Mouse (Mus musculus) adrenal gland, postnatal 4 days (tissue): Measurements from ENCODE around the gene March4. TPM values are rescaled to one million over a fixed set of nuclear protein-coding genes. Genes with fewer than 3 reads are reported as not detected.

Experiments
- DNase-seq, 2 experiments: peaks; one replicate each; pipeline ENCODE4 v3.0.0; 2021 to 2022; ENCODE audit warnings: low spot score in 2 of 2, mixed read lengths in 2 of 2
- long read RNA-seq, 2 experiments: library from polyadenylated mRNA; stranded (forward); transcript quantifications; one replicate each; pipeline ENCODE4 v2.0.0; 2021
- total RNA-seq, 2 experiments: library from RNA; stranded (reverse); gene quantifications; 2 replicates each; pipeline ENCODE4 v1.2.3; 2021

March4 gene
- total RNA-seq: 1 to 10 TPM; 2.3 to 3.5 TPM
- long read RNA-seq, experiment 1, partial matches to known transcripts: 0 of 1 reads
- long read RNA-seq, experiment 1, other reads (novel, unspliced or antisense): 1 of 1 reads
- long read RNA-seq, experiment 2, full-length matches to known transcripts: 3 of 4 reads
- long read RNA-seq, experiment 2, partial matches to known transcripts: 1 of 4 reads
- long read RNA-seq, experiment 2, other reads (novel, unspliced or antisense): 0 of 4 reads

DNA sequence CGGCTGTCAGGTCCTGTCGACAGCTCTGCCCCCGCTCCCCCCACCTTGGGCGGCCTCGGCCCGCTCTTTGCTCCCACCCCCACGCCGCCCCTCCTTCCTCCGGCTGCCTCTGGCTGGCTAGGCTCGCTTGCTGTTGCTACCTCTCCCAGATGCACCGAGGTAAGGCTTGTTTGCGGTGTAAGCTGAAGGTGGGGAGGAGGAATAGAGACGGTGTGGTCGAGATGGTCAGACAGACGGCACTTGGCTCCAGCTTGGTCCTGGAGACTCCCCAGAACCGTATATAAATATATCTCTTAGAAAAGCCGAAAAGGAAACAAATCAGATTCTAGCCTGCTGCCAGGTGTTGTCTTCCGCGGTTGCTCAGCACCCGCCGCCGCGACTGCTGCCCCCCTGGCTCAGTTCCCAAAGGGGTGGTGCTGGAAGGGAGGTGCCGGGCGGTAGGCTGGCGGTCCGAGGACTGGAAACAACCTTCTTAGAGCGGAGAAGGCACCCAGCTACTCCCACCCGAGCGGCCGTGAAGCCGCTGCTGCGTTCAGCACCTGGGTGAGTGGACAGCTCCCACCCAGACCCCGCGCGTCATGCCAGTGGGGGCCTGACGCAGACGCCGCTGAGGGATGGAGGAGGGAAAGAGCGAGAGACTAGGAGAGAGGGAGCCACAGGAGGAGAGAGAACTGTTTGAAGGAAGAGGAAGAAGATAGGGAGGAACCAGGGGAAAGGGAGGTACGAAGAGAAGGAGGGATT lies at the start of gene March4:
TSS of gene March4 (minus strand) at position 320 of the 741 bp plus-strand sequence.
- peak; percentile 47 to 51 for DNase-seq

DNA sequence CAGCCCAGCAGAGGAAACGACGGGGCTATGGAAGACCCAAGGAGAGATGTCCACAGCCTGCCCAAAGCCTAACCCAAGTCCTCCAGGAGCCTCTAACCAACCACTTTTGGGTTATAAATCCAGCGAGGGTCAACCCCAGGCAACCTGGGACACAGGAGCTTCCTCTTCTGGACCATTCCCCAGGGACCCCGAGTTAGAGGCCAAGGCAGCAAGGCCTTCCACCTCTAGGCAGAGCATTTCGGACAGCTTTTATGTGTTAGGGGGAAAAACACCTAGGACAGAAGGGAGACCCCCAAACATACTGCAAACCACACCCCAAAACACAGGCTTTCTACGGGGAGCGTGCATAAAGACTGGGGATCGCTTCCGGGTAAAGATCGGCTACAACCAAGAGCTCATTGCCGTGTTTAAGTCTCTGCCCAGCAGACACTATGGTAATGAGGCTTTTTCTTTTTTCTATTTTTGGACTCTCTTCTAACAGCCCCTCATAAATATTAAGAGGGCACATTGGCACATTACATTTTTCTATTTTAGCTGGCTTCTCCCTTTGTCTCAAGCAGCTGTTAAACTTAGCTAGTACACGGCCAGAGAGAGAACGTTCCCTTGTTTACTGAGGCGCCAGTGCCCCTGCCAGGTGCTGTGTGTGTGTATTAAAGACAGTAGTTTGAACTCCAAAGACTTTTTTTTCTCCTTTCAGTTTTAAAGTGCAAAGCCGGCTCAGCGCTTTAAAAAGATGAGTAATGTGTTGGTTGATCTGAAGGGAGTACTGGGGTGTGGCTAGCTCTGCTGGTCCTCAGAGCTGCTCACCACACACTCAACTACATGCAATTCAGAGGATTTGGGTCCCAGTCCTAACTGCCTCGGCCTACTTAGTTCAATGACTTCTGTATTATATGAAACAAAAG lies 49.5 kb upstream of the March4 start:
- DNase-seq: no peak

DNA sequence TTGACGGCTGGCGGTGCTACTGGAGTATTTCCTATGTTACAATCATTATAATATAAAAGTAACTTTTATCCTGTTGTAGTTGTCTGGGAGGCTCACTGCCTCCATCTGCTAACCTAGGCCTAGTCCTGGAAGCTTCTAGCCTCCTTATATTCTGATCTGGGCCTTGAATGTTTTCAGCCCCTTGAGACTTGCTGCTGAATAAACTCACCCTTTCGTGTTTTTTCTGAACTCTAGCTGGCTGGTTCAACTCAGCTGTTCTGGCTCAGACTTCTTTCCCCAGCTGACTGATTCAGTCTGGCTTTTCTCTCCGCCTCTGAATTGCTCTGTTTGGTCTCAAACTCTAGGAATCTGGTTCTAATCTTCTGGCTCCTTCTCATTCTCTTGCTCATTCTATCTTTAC lies 47.2 kb upstream of the March4 start:
- DNase-seq: no peak

DNA sequence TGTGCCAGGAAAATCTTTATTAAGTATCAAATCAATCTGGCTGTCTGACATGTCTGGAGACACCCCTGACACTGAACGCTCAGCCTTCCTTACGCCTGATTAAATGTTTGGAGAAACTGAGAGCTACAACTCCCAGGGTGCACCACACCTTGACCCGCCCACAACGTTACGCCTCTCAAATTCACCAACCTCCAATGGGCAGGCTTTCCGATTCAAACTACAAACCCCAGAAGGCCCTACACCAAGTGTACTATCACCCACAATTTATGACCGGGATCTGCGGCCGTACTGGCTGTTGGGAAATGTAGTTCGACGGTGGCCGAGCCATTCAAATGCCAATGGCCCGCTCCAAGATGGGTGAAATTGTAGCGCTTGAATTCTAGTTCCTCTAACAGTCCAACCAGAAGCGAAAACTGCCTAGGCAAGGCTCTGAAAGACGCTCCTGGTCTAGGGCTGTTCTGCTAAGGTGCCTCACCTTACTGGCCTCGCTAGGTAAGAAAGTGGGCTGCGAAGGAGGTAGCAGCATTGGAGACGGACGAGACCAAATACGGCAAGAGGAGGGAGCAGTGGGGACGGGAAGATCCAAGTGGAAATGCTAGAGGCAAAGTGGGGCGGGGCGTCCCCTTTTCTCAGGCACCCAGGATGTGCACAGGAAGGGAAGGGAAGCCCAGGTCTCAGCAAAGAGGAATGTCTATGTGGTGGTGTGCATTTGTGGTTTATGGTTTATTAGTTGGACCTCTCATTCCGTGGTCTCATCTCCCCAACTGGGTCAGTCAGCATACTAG lies 46.4 kb upstream of the March4 start, which contains the start of gene Smarcal1:
TSS of gene Smarcal1 (plus strand) at position 305 of the 785 bp plus-strand sequence.
- peak; percentile 54 to 82 for DNase-seq

DNA sequence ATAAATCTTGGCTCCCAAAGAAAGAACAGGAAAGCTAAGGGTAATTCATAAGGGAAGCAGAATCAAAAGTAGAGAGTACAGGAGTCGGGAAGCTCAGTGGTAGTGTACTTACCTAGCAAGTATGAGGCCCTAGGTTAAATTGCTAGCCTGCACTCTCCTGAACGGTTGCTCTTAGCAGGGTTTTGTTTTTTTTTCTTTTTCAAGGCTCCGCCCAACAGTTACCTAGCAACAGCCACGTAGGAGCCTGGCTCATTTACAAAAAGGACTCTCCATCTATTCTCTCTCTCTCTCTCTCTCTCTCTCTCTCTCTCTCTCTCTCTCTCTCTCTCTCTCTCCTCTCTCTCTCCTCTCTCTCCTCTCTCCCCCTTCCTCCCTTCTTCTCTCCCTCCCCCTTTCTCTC lies 42.1 kb upstream of the March4 start:
- no peak for DNase-seq

DNA sequence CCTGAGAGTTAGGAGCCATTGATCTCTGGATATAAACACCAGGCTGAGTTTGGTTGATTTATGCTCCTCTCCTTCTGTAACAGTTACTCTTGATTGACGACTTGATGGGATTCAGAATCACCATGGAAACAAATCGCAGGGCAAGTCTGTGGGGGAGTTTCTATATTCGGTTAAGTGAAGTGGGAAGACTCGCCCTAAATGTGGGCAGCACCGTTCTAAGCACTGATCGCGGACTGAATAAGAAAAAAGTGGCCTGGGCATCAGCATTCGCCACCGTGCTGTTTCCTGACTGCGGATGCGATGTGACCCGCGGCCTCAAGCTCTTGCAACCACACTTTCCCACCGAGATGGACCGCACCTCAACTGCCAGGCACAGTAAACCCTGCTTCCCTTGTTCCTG lies 41.6 kb upstream of the March4 start:
- no peak for DNase-seq

DNA sequence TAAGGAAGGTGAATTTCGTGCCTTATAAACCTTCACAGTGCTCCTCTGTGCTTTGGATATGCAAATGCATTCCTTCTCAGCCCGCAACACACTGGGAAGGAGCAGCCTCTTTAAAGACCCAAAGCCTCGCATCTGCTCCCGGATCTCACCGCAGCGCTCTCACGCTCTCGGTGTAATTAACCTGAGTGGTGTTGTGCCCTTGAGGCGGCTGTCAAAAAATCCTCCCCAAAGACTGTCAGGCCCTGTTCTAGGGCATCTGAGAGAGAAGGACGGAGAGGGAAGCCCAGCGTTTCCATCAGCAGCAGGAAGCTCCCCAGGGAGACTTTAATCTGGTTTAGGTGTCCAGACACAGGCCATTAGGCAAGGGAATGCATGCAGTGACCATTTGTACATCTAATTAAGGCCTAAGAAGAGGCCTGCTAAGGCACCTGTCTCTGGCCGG lies 40.8 kb upstream of the March4 start:
- DNase-seq: no peak

DNA sequence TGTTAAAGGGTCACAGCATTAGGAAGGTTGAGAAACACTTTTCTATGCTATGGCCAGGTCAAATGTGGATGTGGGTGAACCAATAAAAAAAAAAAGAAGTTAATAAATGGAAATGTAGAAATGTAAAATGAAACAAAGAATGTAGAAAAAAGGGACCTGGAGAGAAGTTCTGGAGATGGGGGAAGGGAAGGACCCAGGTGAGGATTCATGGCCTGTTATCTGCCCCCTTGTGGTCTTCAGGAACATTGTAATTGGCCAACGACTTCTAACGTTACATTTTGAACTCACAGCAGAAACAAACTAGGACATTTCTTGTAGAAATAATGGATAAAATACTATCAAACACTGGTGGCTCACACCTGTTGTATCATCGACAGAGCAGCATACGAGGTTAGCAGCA lies 38.4 kb upstream of the March4 start:
- no peak for DNase-seq

DNA sequence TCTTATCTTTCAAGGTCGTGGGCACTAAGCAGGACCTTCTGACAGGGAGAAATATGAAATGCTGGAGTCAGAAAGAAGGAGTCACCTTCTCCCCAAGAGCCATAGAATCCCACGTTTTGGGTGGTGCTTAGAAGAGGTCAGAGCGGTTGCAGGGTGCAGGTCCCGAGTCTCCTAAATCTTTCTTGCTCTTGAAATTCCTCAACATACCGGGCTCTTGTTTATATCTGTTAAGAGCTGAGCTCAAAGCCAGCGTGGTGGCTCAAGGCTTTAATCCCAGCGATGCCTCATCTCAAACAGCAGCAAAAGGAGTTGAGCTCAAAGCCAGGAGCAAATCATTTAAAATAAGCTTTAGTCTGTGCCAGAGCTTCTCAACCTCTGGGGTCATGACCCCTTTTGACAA lies 37.9 kb upstream of the March4 start:
- DNase-seq: no peak

DNA sequence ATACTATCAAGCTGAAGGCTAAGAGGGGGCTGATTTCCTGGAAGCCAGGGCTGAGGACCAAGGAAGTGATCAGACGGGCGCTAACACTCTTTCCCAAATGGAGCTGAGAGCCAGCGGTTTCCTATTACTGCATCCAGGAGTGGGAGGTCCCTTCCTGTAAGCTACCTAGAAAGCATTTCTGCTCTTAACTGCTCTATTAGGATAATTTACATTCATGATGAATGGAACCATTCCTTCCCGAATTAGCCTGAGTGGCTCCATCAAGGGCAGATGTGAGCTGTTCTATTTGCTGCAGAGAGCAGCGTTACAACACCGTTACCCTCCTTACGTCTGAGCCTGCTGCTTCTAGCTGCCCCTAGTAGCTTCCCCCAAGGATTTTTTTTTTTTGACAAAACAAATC lies 37.3 kb upstream of the March4 start:
- DNase-seq: no peak

DNA sequence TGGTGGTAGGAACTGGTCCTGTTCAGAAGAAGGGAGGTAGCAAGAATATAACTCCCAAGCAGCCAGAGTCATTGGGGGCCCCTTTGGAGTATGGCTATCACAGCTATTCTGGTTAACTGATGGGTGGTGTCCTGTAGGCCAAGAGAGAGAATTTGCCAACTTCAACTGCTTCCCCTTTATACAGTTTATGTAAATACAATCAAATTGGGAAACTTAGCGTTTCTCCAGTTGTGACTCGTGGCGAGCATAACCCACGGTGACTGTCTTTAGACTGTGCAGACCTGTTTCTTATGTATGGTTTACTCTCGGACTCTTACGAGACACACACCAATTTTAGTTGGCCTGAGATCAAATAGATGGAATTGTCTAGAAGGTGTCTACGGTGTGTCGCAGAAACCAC lies 32.0 kb upstream of the March4 start:
- DNase-seq: no peak

DNA sequence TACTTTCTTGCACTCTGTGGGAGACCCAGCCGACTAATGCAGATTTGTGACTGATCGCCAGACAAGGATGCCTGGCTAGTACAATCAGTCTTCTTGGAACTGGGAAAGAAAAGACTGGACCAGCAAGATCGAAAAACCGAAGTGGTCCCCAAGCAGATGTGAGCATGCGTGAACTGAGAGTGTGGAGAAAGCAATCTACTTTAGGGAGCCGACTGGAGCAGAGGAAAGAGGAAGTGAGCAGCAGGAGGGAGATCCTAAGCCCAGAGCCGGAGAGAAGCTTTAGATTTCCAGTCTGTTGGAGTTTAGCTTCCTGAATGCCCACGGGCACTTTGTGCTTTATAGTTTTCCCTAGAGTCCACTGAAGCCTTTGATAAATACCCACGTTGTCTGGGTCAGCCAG lies 30.3 kb upstream of the March4 start:
- no peak for DNase-seq

DNA sequence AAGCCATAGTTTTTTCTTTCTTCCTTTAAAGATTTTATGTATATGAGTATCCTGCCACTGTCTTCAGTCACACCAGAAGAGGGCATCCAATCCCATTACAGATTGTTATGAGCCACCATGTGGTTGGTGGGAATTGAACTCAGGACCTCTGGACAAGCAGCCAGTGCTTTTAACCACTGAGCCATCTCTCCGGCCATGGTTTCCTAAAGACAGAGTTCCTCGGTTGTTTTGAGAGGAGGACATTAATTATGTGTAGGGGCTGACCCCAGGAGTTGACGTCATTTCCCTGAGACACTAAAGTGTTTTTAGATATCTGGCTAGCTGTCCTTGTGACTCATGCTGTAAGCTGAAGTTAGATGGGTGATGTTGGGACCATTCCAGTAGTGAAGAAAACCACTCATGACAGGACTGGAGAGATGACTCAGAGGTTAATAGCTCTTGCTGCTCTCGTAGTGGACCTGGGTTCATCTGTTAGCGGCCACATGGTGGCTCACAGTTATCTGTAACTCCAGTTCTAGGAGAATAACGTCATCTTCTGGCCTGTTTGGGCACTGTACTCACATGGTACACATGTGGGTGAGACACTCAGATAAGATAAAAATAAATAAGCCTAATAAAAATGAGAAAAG lies 27.7 kb upstream of the March4 start:
- DNase-seq: no peak

DNA sequence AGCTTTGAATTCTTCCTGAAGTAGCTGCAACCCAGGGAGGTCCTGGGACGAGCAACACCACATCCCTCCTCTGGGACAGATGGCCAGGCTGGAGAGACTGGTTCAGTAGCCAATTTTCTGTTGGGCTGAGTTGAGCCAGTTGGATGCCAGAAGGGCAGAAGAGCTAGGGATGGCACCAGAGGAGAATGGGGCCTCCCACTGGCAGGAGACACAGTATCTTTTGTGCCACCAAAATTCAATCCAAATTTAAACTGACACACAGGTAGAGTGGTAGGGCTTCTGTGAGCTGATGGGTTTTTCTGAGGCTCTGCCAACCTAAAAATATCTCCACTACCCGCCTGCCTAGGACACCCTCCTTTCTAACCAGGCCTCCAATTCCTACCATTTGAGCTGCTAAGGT lies 21.9 kb upstream of the March4 start:
- no peak for DNase-seq

DNA sequence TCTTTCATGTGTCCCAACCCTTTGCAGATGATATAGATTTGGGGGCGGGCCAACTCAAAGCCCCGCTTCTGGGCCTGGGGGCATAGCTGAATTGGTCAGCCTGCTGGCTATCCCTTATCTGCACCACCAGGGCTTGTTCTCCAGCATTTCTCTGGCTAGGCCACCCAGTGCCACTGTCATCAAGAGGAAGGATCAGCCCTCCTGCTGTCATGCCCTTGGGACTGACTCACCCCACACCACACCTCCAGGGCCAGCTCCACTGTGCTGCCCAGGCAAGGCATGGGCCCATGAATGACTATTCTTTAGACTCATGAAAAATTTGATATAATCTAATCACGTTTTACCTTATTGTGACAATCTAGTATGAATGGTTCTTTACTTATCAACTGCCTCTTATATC lies 19.7 kb upstream of the March4 start:
- no peak for DNase-seq

DNA sequence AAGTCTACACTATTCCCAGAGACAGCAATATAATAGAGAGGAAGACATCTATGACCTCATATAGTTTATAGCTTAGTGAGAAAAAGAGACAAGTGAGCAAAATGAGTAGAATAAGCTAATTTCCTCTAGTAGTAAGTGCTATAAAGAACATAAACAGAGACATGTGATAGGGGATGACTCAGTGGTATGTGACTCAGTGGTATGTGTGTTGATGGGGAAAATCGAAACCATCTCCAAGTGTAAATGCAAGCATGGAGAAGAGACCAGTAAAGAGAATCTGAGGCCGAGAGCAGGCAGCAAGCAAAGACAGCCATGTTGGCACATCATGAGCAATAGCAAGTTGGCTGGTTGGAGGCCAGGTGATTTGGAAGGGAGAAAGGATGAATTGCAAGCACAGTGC lies 13.6 kb upstream of the March4 start:
- no peak for DNase-seq

DNA sequence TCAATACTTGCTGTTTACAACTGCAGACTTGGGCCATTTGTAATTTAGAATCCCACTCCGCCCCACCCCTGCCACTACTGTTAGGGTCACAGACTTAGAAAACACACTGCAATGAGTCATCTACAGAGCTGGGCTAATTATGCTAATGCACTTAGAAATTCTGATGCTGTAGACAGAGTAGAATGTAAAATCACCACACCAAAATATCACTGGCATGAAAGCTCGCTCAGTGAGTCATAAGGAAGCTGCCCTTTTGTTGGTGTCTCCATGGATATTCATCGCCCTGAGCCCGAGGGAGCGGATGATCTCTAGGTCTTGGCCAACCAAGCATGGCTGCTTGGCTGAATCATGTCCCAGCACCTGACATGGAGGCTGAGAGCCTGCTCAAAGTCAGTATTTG lies 1.5 kb upstream of the March4 start:
- DNase-seq: no peak

DNA sequence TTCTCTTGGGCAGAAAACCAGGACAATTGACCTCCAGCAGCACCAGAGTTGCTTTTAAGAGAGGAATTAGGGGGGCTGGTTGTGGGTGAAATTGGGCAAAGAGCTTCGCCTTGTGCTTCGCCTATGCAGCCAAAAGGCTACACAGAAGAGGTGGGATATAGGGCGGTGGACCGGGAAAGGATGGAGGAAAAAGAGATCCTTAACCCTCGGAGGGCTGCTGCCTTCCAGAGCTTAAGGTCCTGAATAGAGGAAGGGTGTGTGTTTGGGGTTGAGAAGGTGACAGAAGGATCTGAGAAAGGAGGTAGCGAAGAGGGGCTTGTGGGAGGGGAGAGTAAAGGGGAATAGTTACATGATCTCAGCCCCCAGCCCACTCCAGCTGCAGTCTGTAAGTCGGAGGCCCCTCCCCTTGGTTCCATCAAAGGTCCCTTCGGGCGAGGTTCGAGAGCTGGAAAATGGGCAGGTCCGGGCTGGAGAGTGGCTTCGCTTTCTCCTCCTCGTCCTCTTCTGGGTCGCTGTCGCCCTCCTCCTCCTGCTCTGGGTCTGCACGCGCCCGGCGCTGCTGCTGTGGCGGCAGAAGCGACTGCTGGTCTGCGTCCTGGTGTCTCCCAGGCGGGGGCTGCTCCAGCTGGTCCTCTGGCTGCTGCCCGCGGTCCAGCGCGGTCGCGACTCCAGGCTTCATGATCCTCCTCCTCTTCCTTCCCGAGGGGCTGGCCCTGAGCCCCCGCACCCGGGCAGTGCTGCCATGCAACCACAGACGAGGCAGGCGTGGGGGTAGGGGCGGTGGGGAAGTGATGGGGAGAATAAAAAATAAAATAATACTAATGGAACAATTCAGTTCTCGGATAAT lies 782 bp downstream of the March4 start:
- DNase-seq: no peak

DNA sequence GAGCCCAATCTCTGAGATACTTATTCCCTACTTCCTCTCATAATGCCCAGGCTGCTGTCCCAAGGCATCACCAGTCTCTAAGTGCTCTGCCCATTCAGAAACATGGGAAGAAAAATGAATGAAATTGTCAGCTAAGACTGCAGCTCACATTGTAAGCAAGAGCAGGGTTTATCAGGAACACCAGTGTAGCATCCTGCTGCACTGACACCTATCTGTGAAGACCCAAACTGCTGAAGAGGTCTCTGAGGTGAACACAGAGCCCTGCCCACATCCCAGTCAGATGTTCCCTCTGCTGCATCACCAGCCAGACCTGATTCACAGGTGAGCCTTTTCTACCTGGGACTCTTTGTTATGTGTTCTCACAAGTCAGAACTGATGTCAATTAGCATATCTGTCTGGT lies 3.3 kb downstream of the March4 start:
- DNase-seq: no peak

DNA sequence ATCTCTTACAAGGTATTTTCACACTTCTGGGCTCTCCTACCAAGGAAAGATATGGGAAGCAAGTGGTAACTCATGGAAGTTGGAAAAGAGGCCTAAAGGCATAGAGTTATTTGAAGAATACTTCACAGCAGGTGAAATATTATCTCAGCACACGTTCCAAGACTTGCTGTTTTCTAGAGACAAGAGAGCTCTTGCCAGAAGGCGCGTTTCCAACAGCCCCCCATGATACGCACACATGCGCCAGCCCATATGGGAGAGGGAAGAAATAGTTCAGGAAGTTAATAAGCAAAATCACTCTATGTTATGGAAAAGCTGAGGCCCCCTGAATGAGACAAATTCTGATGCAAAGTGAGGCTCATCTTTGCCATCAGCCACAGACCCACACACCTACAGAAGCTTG lies 3.8 kb downstream of the March4 start:
- DNase-seq: no peak
